Mouse (Mus musculus) central nervous system, embryonic 14 days (tissue): ENCODE results near the gene Gm15217. TPM values are rescaled to one million over a fixed set of nuclear protein-coding genes. Genes with fewer than 3 reads are reported as not detected.

Experiments used
- polyA plus RNA-seq: library from polyadenylated mRNA; depleted of rRNA; stranded (reverse); fragments of >200 nt; gene quantifications from 2 replicates; pipeline ENCODE4 v1.2.3, GENCODE M21; 2012; rRNA removed

The Gm15217 gene
- not detected in 2 replicates for polyA plus RNA-seq

DNA sequence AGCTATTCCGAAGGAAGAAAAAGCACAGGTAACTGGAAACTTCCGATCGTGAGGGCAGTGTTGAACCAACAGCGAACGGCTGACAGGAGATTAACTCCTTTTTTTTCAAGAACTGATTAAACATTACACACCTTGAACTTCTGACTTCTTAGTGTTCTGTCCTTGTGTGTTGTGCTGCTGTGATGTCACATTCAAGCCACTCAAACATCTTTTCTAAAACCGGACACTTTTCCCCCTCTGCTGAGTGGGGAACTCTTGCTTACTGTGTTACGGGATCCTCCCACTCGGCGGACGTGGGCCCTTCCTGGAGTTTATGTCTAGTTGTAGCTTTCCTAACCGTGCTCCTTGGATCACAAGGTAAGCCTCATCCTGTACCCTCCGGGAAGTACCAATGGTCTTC lies at the start of gene Gm15217:
TSS of gene Gm15217 (plus strand) at position 130 of the 400 bp plus-strand sequence.

DNA sequence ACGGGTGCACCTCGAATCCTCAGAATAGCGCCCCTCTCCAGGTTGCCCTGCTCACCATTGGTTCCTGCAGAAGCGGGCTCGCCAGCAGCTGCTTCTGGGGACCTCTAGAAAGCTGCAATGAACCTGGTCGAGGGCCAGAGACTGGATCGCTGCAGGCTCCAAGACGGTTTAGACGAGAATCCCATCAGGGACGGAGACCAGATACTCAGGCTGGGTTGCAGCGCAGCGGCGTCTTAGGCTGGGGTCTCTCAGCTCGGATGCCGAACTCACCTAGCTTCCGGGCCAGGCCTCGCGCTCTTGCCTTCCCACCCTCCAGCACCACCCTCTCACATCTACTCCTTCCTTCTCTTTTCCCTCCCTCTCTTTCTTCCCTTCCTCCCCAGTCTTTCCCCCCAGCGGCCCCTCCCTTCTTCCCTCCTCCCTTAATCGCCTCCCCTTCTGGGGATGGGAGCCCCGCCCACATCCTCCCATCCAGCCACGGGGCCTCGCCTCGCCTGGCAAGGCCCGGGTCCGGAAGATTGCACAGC lies 11.1 kb downstream of the Gm15217 start, which contains the start of gene Bmp4:
TSS of gene Bmp4 (minus strand) at position 421 of the 527 bp plus-strand sequence.

Other genes with a start within 250 kb of the Gm15217 start
- 8.2 and 17.8 TPM in 2 replicates for gene Bmp4, start 11.3 kb downstream of the Gm15217 start, polyA plus RNA-seq